Mouse (Mus musculus) gastrocnemius, adult 2 months (tissue): ENCODE results near the gene Cuedc1. TPM values are rescaled to one million over a fixed set of nuclear protein-coding genes. Genes with fewer than 3 reads are reported as not detected.

Experiments used
- DNase-seq: peaks from one replicate; pipeline ENCODE4 v3.0.0; 2022
- H3K27ac ChIP-seq: fragments of 200-600 bp; 2 replicates; pipeline ENCODE4 v1.8.1; 2022; ENCODE audit warnings: mild to moderate bottlenecking
- H3K4me3 ChIP-seq: fragments of 200-600 bp; 2 replicates; pipeline ENCODE4 v1.8.1; 2022; ENCODE audit warnings: mild to moderate bottlenecking, moderate library complexity
- CTCF ChIP-seq: fragments of 200-600 bp; IDR thresholded peaks from 2 replicates; pipeline ENCODE4 v1.8.1; 2022; ENCODE audit warnings: antibody characterized with exemption, mild to moderate bottlenecking, moderate library complexity
- intact Hi-C: fragments of 180-260 bp; cut with DNase I; formaldehyde crosslinking; loops from one replicate; pipeline ENCODE4 v1.15.1; 2025
- total RNA-seq, 2 experiments: library from RNA; stranded (reverse); gene quantifications; 2 replicates each; pipeline ENCODE4 v1.2.3; 2021

Gene Cuedc1
- total RNA-seq, 2 experiments from 2014 or later: 101 to 127 TPM

DNA sequence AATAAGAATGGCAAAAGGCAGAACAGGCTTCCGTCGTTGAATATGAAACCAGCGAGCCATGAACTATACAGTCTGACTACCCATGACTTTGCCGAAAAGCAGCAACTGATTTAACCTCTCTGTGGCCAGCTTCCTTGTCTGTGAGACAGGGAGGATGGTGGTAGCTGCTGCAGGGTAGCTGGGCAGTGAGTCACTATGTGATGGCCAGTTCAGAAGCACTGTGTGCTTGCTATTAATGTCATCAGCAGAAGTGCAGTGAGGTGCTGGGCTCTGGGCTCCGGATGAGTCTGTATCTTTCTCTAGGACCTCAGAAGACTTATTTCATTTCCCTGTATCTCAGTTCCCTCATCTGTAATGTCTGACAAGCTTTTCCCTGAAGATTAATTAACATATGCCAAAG, 7.6 kb upstream of the Cuedc1 start:
- Histone ChIP-seq H3K27ac (no peak overlapping the region), H3K4me3 (no peak overlapping the region)
- intact Hi-C loops: no loop called here
- no peak for DNase-seq
- TF ChIP-seq CTCF: no peak

- Histone ChIP-seq H3K4me3 (no peak overlapping the region), H3K27ac (no peak overlapping the region)
- no peak for DNase-seq
- intact Hi-C loops: no loop called here
- no peak for TF ChIP-seq CTCF
Observed at GRCm38 (mm10) chr11:88091949-88092348, 5.9 kb upstream of the Cuedc1 start.

DNA sequence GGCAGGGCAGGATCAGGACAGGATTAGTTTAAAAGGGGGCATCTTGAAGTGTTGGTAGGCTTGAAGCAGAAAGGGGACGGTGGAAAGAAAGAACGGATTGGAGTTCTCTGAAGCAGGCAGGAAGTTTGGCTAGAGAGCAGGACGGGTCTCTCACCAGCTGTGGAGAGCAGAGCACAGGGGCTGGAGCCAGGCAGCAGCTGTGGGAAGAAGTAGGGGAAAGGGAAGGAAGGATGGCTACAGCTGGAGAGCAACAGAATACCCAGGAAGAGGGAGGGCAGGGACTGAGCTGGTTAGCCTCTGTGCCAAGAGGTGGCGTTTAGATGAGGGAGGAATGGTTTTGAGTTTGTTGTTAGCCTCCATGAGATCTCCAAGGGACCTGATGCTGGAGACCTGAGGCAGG, 685 bp upstream of the Cuedc1 start:
- no peak for TF ChIP-seq CTCF
- Histone ChIP-seq H3K4me3 (peak overlapping the region; percentile 95), H3K27ac (peak overlapping the region; percentile 99)
- intact Hi-C loops: no loop called here
- DNase-seq: peak; percentile 64

DNA sequence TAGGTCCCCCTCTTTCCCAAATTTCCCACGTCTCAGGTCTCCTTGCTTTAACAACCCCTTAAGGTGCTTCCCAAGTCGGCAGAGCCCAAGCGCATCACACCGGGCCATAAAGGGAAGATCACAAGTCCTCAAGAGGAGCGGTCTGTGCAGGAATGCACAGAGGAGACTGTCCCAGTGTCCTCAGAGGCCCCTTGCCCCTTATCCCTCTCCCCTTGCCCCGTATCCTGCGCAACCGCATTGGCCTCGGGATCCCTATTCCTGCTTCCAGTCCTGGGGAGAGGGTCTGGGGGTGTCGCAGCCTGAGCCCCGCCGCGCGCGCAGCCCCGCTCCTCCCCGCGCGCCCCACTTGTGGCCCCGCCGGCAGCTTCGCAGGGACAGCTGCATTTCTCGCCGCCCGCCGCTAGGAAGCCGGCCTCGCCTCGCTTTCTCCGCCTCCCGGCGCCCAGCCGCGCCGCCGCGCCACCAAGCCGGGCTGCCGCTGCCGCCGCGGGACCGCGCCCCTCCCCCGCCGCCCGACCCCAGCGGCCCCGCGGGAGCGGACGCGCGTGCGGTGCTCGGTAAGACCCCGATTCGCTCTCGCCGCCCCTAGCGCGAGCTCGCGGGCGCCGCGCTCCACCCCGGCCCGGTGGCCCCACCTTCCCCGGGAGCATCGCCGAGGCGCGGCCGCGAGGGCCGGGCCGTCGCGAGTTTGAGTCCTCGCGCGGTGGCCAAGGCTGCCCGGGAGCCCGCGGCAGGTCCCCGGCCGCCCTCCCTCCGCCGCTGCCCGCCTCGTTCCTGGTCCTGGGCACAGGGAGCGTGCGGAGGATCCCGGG, 1.1 kb downstream of the Cuedc1 start:
- DNase-seq: peak; percentile 91
- TF ChIP-seq CTCF: peak; percentile 68
- intact Hi-C loops: loop anchor here (2.0 kb wide), 1 partner anchor 30 kb away; the partner anchor contains the start of gene Vezf1
- Histone ChIP-seq H3K27ac (peak overlapping the region; percentile 99), H3K4me3 (peak overlapping the region; percentile 95)

DNA sequence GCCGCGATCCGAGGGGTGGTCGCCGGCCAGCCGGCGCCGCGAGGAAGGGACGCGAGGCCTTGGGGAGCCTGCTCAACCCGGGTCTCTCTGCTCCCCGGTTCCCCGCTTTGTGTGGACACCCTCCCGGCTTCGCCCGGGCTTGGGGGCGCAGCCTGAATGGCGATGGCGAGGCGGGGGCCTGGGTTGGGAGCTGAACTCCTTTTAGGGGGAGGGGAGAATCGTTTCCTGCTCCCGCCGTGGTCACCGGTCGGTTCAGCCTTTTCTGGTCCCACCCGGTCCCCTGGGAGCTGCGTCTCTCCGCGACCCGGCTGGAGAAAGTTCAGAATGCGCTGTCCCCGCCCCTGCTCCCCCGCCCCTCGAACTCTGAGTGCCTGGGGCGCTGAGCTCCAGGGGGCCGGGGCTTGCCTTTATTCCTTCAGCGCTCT, 1.8 kb downstream of the Cuedc1 start:
- H3K27ac ChIP-seq: peak overlapping the region; percentile 99
- DNase-seq: peak; percentile 92
- TF ChIP-seq CTCF: no peak
- intact Hi-C loops: loop anchor here (2.0 kb wide), 1 partner anchor 31 kb away; the partner anchor contains the start of gene Vezf1
- H3K4me3 ChIP-seq: peak overlapping the region; percentile 95

DNA sequence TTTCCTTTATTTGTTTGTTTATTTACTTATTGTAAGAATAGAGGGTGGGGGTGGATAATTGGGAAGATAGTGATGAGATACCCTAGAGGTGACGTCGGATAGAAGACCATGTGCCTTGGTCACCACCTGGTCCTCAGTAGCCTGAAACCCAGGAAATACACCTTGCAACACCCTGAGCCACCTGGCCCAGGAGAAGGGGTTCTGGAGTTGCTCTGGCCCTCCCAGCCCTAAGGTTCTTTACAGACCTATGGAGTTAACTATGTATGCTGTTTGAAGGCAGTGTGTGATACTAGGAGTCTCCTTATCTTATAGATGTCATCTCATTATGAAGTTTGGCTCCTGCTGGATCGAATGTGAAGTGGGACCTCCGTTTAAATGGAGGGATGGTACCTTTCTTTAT, 2.3 kb downstream of the Cuedc1 start:
- peak overlapping the region; percentile 95 for H3K4me3 ChIP-seq
- H3K27ac ChIP-seq: peak overlapping the region; percentile 99
- intact Hi-C loops: no loop called here
- no peak for TF ChIP-seq CTCF
- DNase-seq: no peak

GRCm38 (mm10) chr11:88103214-88103941, 5.5 kb downstream of the Cuedc1 start:
- intact Hi-C loops: no loop called here
- no peak for DNase-seq
- Histone ChIP-seq H3K4me3 (no peak overlapping the region), H3K27ac (no peak overlapping the region)
- TF ChIP-seq CTCF: no peak

DNA sequence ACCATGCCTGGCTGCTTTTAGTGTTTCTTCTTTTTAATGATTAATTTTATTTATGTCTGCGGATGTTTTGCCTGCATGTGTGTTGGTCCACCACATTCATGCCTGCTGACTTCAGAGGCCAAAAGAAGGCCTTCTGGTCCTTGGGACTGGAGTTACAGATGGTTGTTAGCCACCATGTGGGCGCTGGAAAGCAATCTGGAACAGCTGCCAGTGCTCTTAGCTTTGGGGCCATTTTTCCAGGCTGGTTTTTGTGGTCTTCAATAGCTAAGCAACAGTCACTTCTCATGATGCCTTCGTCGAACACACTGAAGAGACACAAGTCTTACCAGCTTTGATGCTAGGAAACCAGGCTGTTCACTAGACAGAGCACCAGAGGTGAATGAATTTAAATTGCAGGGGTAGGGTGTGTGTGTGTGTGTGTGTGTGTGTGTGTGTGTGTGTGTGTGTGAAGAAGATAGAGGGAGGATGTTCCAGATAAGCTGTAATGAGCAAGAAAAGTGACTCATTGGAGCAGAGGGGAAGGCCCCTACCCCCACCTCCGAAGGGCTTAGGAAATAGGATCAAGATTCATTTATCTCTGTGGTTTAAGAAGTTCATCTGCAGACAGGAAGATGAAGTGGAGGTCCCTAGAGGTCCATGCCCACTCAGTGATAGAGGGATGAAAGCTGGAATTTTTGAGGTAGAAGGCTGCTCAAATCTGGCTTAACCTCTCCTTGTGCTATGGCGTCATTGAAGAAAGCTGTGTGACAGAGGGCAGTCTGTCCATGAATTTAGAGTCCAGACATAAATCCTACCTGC, 7.8 kb downstream of the Cuedc1 start:
- no peak for DNase-seq
- TF ChIP-seq CTCF: no peak
- Histone ChIP-seq H3K27ac (peak overlapping the region; percentile 40), H3K4me3 (no peak overlapping the region)
- intact Hi-C loops: no loop called here

DNA sequence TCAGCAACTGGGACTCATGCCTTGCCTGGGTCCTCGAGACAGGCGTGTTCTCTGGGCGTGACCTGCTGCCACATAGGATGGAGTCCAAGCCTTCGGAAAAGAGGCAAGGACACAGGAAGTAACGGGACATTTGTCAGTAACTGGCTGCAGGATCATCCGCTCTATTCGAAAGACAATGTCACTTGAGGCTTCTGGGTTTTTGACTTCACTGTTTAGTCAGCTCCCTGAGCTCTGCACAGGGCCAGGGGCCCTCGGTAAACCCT, 8.4 kb downstream of the Cuedc1 start:
- no peak for DNase-seq
- intact Hi-C loops: no loop called here
- H3K27ac ChIP-seq: peak overlapping the region; percentile 32
- no peak overlapping the region for H3K4me3 ChIP-seq
- no peak for TF ChIP-seq CTCF

- H3K27ac ChIP-seq: peak overlapping the region; percentile 78
- DNase-seq: no peak
- TF ChIP-seq CTCF: no peak
Observed at GRCm38 (mm10) chr11:88107365-88107764, 9.5 kb downstream of the Cuedc1 start.

GRCm38 (mm10) chr11:88110031-88110594, 12.3 kb downstream of the Cuedc1 start:
- Histone ChIP-seq H3K4me3 (0 out of 2 replicates have a peak overlapping the region, but pooled peaks have one; percentile 16), H3K27ac (peak overlapping the region; percentile 73)
- TF ChIP-seq CTCF: no peak
- intact Hi-C loops: no loop called here
- no peak for DNase-seq

More at GRCm38 (mm10) chr11:88107365-88107764, 9.5 kb downstream of the Cuedc1 start:
- H3K4me3 ChIP-seq: no peak overlapping the region
- intact Hi-C loops: no loop called here

DNA sequence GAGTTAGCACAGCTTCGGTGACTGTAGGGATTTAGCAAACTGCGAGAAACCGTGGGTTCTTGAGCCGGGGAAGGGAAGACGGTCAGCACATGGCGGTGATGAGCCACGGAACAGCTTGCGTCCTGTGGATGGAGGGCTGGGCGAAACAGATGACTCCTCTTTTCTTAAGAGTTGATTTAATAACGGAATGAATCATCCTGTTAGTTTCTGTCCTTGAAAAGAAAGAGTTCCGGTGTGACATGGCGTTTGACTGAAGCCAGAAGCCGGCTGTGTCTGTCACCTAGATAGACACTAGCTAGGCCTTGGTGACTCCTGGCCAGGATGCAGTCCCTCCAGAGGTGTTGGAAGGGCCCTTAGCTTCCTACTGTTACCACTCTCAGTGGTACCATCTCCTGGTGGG, 14.2 kb downstream of the Cuedc1 start:
- Histone ChIP-seq H3K27ac (peak overlapping the region; percentile 92), H3K4me3 (no peak overlapping the region)
- TF ChIP-seq CTCF: no peak
- intact Hi-C loops: loop anchor here (2.0 kb wide), 1 partner anchor 45 kb away; no protein-coding TSS in a partner anchor
- no peak for DNase-seq
